Mouse (Mus musculus) kidney, adult 8-10 months (tissue): Measurements from ENCODE around the gene Phlpp1.
"Not testable (repeated sequence)": the region's sequence is repeated elsewhere in the genome, so short reads cannot be mapped to it uniquely, and the experiment has no call there.

Experiments used
- DNase-seq, 2 experiments: peaks; one replicate each; pipeline ENCODE4 v3.0.0; 2022

Gene Phlpp1

DNA sequence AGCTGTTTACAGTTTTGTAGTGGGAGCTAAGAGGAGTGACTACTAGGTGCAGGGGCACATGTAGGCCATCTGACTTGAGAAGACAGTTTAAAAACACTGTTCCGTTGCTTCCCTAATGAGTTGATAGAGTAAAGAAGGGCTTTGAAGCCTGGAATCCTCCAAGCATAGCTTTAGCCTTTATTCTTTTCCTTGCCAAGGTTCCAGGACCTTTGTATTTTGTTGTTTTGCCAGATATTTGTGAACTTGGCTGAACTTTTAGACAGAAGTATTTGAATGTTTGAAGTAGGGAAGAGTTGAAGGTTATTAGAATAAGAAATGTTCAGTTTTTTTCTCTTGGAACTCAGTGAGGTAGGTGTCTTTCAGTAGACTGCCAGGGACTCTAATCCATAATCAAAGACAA lies 85.6 kb downstream of the Phlpp1 start:
- DNase-seq = peak in 1 of 2 experiments; percentile 86

GRCm38 (mm10) chr1:106268028-106268799 lies 96.7 kb downstream of the Phlpp1 start:
- no peak for DNase-seq

GRCm38 (mm10) chr1:106269337-106269736 lies 97.8 kb downstream of the Phlpp1 start:
- DNase-seq = no peak

GRCm38 (mm10) chr1:106272916-106273315 lies 101.4 kb downstream of the Phlpp1 start:
- DNase-seq = no peak

GRCm38 (mm10) chr1:106273801-106274200 lies 102.2 kb downstream of the Phlpp1 start:
- DNase-seq = no peak

- DNase-seq = peak in 1 of 2 experiments; percentile 12
Observed at GRCm38 (mm10) chr1:106274561-106275001, 103.0 kb downstream of the Phlpp1 start.

GRCm38 (mm10) chr1:106275142-106275541 lies 103.6 kb downstream of the Phlpp1 start:
- no peak for DNase-seq

- DNase-seq = no peak
Observed at GRCm38 (mm10) chr1:106275731-106276130, 104.2 kb downstream of the Phlpp1 start.

DNA sequence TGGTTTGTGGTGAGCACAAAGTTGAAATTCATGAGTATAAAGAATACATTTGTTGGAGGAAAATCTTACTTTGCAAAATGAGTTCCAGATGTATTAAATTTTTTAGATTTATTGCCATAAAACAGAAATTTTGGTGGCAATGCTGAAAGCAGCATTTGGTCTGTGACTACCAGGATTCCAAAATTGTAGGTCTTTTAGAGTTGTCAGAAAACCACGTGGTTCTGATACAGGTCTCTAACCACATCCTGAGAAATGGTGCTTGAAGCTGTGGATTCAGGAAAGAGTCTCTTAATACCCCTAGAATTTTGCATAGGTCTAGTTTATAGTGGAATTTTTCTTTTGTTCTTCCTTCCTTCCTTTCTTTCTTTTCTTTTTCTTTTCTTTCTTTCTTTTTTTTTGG lies 105.3 kb downstream of the Phlpp1 start:
- no peak for DNase-seq

DNA sequence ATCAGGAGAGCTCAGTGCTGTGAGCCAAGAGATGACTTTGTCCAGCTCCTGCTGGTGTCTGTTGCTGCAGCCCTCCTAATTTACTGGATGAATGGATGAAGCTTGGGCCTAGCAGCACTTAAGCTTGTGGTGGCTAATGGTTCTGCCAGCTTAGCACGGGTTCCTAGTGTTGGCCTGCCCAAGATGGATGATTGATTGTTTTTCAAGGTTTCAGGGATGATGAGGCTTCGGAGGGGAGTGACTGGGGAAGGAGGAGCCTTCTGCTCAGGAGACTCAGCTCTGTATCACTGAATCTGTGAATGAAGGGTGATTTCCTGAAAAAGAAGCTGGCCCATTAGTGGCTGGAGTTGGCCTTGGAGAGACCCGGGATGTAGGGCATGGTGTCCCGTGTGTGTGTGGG lies 105.7 kb downstream of the Phlpp1 start:
- no peak for DNase-seq

GRCm38 (mm10) chr1:106278552-106279060 lies 107.1 kb downstream of the Phlpp1 start:
- no peak for DNase-seq

- DNase-seq = no peak
Observed at GRCm38 (mm10) chr1:106279404-106280123, 108.0 kb downstream of the Phlpp1 start.

GRCm38 (mm10) chr1:106280171-106280913 lies 108.8 kb downstream of the Phlpp1 start:
- peak in 1 of 2 experiments; percentile 22 for DNase-seq

- no peak for DNase-seq
Observed at GRCm38 (mm10) chr1:106286815-106287214, 115.3 kb downstream of the Phlpp1 start.

GRCm38 (mm10) chr1:106289065-106289464 lies 117.5 kb downstream of the Phlpp1 start:
- no peak for DNase-seq

- no peak for DNase-seq
Observed at GRCm38 (mm10) chr1:106289580-106289979, 118.0 kb downstream of the Phlpp1 start.

DNA sequence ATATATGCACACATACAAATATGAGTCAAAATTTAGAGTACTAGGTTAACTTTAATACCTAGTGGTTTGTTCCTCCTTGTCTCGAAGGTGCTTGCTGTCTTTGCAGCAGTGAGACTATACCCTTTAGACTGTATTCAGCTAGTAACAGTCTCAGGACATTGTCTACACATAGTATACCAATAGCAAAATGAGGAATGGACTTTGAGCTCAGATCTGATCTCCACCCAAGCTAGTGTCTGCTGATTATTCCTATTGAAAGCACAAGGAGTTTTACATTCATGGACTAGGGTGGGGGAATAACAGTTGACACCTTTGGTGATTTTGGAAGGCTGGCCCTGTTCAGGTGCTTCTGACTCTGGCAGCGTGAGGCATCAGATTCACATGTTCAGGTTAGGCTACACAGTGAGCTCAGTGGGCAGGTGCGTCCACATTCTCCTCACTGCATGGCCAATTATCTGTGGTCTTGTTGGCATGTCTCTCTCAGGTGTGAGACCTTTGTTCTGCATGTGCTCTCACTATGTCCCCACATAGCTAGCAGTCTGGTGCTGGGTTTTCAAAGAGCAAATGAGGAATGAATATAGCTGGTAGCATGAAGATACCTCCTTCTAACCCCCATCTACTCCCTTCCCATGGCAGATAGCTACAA lies 138.0 kb downstream of the Phlpp1 start:
- no peak for DNase-seq

DNA sequence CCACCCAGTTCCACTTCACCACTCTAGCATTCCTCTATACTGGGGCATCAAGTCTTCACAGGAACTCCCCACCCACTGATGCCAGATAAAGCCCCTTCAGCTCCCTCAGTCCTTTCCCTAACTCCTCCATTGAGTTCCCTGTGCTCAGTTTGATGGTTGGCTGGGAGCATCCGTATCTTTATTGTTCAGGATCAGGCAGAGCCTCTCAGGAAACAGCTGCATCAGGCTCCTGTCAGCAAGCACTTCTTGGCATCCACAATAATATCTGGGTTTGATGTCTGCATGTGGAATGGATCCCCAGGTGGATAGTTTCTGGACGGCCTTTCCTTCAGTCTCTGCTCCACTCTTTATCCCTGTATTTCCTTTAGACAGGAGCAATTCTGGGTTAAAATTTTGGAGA lies 138.7 kb downstream of the Phlpp1 start:
- no peak for DNase-seq

- DNase-seq = not testable (repeated sequence)
Observed at GRCm38 (mm10) chr1:106311830-106312229, 140.3 kb downstream of the Phlpp1 start.

DNA sequence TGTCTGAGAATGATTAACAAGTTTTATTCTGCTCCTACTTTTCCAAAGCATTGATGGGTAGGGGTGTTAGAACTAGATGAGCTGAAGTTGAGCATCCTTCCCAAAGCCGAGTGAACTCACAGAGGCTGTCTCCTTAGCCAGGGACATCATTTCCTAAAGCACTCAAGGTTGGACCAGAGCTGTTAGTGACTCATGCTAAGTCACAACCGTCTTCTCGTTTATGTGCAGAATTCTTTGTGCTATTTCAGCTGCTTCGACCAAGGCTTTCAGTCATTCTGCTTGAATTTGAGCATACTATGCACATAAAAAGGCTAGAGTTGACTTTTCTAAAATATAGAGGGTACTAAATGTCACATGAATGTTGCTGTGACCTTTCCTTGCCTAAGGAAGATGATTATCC lies 142.9 kb downstream of the Phlpp1 start:
- no peak for DNase-seq

DNA sequence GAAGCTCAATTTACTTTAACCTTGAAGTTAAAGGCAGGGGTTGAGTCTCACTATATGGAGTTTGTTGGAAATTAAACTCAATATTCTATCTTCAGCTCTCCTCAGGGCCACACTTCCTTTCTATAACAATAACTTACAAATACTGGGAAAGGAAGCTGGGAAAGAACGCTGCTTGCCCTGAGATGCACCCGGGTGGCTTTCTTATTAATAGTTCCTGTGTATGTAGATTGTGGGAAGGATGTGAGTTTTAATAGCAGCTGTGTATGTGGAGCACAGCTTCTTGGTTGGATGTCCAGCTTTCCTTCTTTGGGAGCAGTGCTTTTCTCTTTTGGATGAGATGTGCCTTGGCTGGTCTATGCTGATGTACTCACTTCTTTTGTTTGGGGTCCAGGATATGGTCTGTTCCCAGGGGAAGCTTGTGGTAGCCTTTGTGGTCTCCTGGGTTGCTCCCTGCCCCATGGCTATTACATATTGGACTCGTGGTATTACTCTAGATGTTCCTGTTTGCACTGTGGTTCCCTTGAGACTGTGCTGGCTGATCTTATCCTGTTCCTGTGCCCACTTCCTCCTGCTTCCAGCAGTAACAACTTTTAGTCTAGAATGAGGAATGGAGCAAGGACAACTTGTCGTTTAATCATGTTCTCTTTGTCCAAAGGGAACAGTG lies 145.2 kb downstream of the Phlpp1 start:
- peak; percentile 26 to 39 for DNase-seq

DNA sequence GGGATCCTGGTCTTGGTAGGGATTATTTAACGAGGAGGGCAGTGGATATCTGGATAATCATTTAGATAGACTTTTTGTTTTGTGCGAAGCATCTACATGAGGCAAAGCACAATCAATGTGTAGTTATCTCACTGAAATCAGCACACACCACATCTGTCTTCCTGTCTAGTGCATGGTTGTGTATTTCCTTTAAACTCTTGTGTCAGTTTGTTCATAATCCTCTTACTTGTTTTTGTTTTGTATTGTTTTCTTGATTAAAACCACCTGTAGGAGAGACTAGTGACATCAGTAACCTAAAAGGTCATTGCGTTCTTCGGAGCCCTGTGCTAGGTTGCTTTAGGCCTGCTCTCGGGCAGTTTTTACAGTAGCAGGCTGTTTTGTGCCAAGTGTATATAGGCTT lies 146.8 kb downstream of the Phlpp1 start:
- no peak for DNase-seq
